Comparison of ENCODE assay signal across 9 mouse cellular contexts in the genomic region with DNA sequence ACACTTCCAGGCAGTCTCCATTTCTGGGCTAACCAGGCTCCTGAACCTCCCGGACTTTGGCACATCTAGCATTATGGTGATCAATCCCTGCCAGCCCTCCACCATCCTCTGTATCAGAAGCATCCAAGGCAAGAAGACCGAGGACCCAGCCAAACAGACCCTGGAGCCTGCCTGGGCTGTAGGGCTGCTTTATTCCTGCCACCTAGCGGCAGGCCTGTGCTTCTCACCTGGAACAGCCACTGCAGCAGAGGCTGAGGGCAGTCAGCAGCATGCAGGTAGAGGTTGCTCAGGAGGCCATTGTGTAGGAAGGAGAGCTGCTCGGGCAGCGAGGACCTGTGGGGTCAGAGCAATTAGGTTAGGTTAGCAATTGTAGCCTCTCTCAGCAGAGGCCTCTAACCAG. TPM values are rescaled to one million over a fixed set of nuclear protein-coding genes. Genes with fewer than 3 reads are reported as not detected.
DNase-seq lines count a peak whose midpoint lies in the region; ATAC-seq and TF ChIP-seq lines count a peak whose summit lies in the region.
"Had no signal": no experiment of that assay in that cellular context is flagged by ENCODE, and none has a peak within 500 bp of the region (broad histone marks: within the 10 kb centered on the region; RNA-seq: fewer than 3 reads in every experiment).

No protein-coding gene starts in this region.

- intact Hi-C loops in heart, adult 2 months (cut with DNase I): loop anchor here (1.0 to 2.0 kb wide), 3 partner anchors 44 to 88 kb away; partner anchors contain the start of gene Ankrd39

- H3K36me3 ChIP-seq in heart, adult 2 months (ENCODE audit: control insufficient read depth, insufficient read depth, low read length): no peaks in the 10 kb centered on the region
- H3K36me3 ChIP-seq in limb, embryonic 12.5 days: no peaks in the 10 kb centered on the region
- H3K36me3 ChIP-seq in midbrain, postnatal 0 days (ENCODE audit: insufficient read depth, low read length): no peaks in the 10 kb centered on the region

- no peak for TF ChIP-seq CTCF in heart, adult 2 months (IDR thresholded peaks at IDR 0.05)
- peak; percentile 82 for TF ChIP-seq CTCF in midbrain, postnatal 0 days (IDR thresholded peaks at IDR 0.05)

- no peak overlapping the region for H3K4me3 ChIP-seq in heart, adult 2 months
- H3K4me3 ChIP-seq in limb, embryonic 12.5 days (replicated peaks): no peak overlapping the region
- H3K4me3 ChIP-seq in midbrain, postnatal 0 days (ENCODE audit: low read depth, low read length): no peak overlapping the region

- no peaks in the 10 kb centered on the region for H3K79me2 ChIP-seq in heart, adult 2 months (replicated peaks; ENCODE audit: control insufficient read depth, insufficient read depth, low read length)

- TF ChIP-seq EP300 in heart, adult 2 months (IDR thresholded peaks at IDR 0.05; ENCODE audit: insufficient read depth, low read depth, low read length): no peak

- H3K27ac ChIP-seq in heart, adult 2 months: no peak overlapping the region
- H3K27ac ChIP-seq in limb, embryonic 12.5 days: no peak overlapping the region
- no peak overlapping the region for H3K27ac ChIP-seq in midbrain, postnatal 0 days (ENCODE audit: low read depth, low read length)

- no peak overlapping the region for H3K9ac ChIP-seq in heart, adult 2 months (ENCODE audit: low read depth, low read length)
- no peak overlapping the region for H3K9ac ChIP-seq in limb, embryonic 12.5 days (replicated peaks)
- H3K9ac ChIP-seq in midbrain, postnatal 0 days (replicated peaks; ENCODE audit: low read length, poor library complexity, severe bottlenecking): no peak overlapping the region

- peaks cover 11% of the 10 kb centered on the region for H3K4me1 ChIP-seq in heart, adult 2 months (ENCODE audit: control insufficient read depth, insufficient read depth, low read length)
- peaks cover 25% of the 10 kb centered on the region for H3K4me1 ChIP-seq in limb, embryonic 12.5 days (replicated peaks)
- H3K4me1 ChIP-seq in midbrain, postnatal 0 days (ENCODE audit: insufficient read depth, low read length): no peaks in the 10 kb centered on the region; the same call in 1 of the 2 replicates

- ATAC-seq in limb, embryonic 12.5 days (ENCODE audit: insufficient number of reproducible peaks, insufficient read depth, low FRiP score, low TSS enrichment, low read depth): peak; percentile 83
- peak; percentile 58; the same call in 1 of the 2 replicates for ATAC-seq in midbrain, postnatal 0 days (ENCODE audit: low FRiP score)
- ATAC-seq: Patski had no signal

- 28% methylated on average over 5 of the region's 5 CpGs for WGBS in heart, adult 2 months
- WGBS in limb, embryonic 12.5 days: 21% methylated on average over 5 of the region's 5 CpGs
- WGBS in midbrain, postnatal 0 days: 28% methylated on average over 5 of the region's 5 CpGs

- no peak for TF ChIP-seq POLR2A in heart, adult 2 months (IDR thresholded peaks at IDR 0.05; ENCODE audit: insufficient read depth, low read depth, low read length)

- DNase-seq in ovary, adult 18-20 months (ENCODE audit: low spot score): peak; percentile 57
- no peak for DNase-seq in ovary, postnatal 10 days (ENCODE audit: low spot score)
- peak; percentile 48 for DNase-seq in embryo, embryonic 11.5 days (ENCODE audit: low read depth, low spot score)
- peak; percentile 73 to 78 for DNase-seq in heart, adult 2 months
- DNase-seq in kidney, adult 11 months: peak; percentile 69
- DNase-seq in midbrain, postnatal 0 days (ENCODE audit: low spot score): peak; percentile 74
- DNase-seq in spleen, postnatal 4 days (ENCODE audit: low spot score in 2 of 2): peak; percentile 32 to 73

- no peaks in the 10 kb centered on the region for H3K27me3 ChIP-seq in heart, adult 2 months (ENCODE audit: control insufficient read depth, insufficient read depth, low read length)
- no peaks in the 10 kb centered on the region for H3K27me3 ChIP-seq in limb, embryonic 12.5 days
- H3K27me3 ChIP-seq in midbrain, postnatal 0 days (ENCODE audit: insufficient read depth, low read length): no peaks in the 10 kb centered on the region
- H3K27me3 ChIP-seq: Patski had no signal

- no peaks in the 10 kb centered on the region for H3K9me3 ChIP-seq in limb, embryonic 12.5 days
- H3K9me3 ChIP-seq in midbrain, postnatal 0 days (ENCODE audit: low read length): no peaks in the 10 kb centered on the region

- no peak overlapping the region for H3K4me2 ChIP-seq in limb, embryonic 12.5 days
- H3K4me2 ChIP-seq in midbrain, postnatal 0 days (ENCODE audit: low read depth, low read length, poor library complexity, severe bottlenecking): no peak overlapping the region

RNA-seq across cellular contexts. Expression of gene Fam178b, which starts 48.0 kb away (rescaled TPM):
- under 1 TPM in 1 of 2 experiments, not detected in 1; 0.39 TPM for total RNA-seq in heart, adult 2 months (2021)
- 0.80 and 1.5 TPM in 2 replicates for polyA plus RNA-seq in heart, adult 2 months (2012; rRNA removed)
- polyA plus RNA-seq in limb, embryonic 12.5 days (2016; fragmentation: Nextera tagmentation; extraction: Ambion mirVana): 0.26 and 0.82 TPM in 2 replicates
- total RNA-seq in midbrain, postnatal 0 days (2014; rRNA removed): not detected in 2 replicates
- 0.20 and 0.32 TPM in 2 replicates for polyA plus RNA-seq in midbrain, postnatal 0 days (2015; fragmentation: Nextera tagmentation; extraction: Ambion mirVana)
- polyA plus RNA-seq: Patski had no signal

RNA-seq across cellular contexts. Expression of gene Cox5b, which starts 56.3 kb away (rescaled TPM):
- 1,000 to 10,000 TPM; 2,054 to 2,380 TPM for total RNA-seq in heart, adult 2 months (2021)
- polyA plus RNA-seq in heart, adult 2 months (2012; rRNA removed): 1,765 and 1,963 TPM in 2 replicates
- polyA plus RNA-seq in limb, embryonic 12.5 days (2016; fragmentation: Nextera tagmentation; extraction: Ambion mirVana): 454 and 462 TPM in 2 replicates
- 346 and 362 TPM in 2 replicates for total RNA-seq in midbrain, postnatal 0 days (2014; rRNA removed)
- polyA plus RNA-seq in midbrain, postnatal 0 days (2015; fragmentation: Nextera tagmentation; extraction: Ambion mirVana): 835 and 901 TPM in 2 replicates
